Mouse (Mus musculus) kidney, embryonic 16.5 days (tissue): Measurements from ENCODE around the gene Myh7. TPM values are rescaled to one million over a fixed set of nuclear protein-coding genes. Genes with fewer than 3 reads are reported as not detected.

Experiments used
- ATAC-seq: fragments of 200-750 bp; cut with Nextera tagmentation; 2 replicates; pipeline ENCODE4 v1.8.0; 2017; ENCODE audit warnings: moderate TSS enrichment; ENCODE audit not compliant: low FRiP score, low TSS enrichment
- H3K27ac ChIP-seq: fragments of 300-500 bp; sonication (generic); 2 replicates; pipeline ENCODE4 v1.5.1; 2014; ENCODE audit warnings: low read length
- H3K27me3 ChIP-seq: fragments of 300-500 bp; sonication (generic); 2 replicates; pipeline ENCODE4 v1.6.1; 2014; ENCODE audit warnings: low read length, control low read depth, mixed read lengths; ENCODE audit not compliant: insufficient read depth
- H3K36me3 ChIP-seq: fragments of 300-500 bp; sonication (generic); 2 replicates; pipeline ENCODE4 v1.6.1; 2014; ENCODE audit warnings: low read length, control low read depth, mixed read lengths; ENCODE audit not compliant: insufficient read depth
- H3K4me1 ChIP-seq: fragments of 300-500 bp; sonication (generic); 2 replicates; pipeline ENCODE4 v1.6.1; 2014; ENCODE audit warnings: low read length, control low read depth, mixed read lengths; ENCODE audit not compliant: insufficient read depth
- H3K4me2 ChIP-seq: fragments of 300-500 bp; sonication (generic); replicated peaks from 2 replicates; pipeline ENCODE4 v1.6.1; 2014; ENCODE audit warnings: low read depth, low read length
- H3K4me3 ChIP-seq: fragments of 300-500 bp; sonication (generic); 2 replicates; pipeline ENCODE4 v1.5.1; 2014; ENCODE audit warnings: mild to moderate bottlenecking, low read length
- H3K9ac ChIP-seq: fragments of 300-500 bp; sonication (generic); replicated peaks from 2 replicates; pipeline ENCODE4 v1.6.1; 2014; ENCODE audit warnings: low read length
- H3K9me3 ChIP-seq: fragments of 300-500 bp; sonication (generic); 2 replicates; pipeline ENCODE4 v1.6.1; 2016; ENCODE audit warnings: low read length, control low read depth
- WGBS: fragments of 180-500 bp; shearing (Covaris S2); extraction: QIAGEN DNeasy Blood & Tissue Kit; methylation state at CpG from one replicate; pipeline ENCODE4 v1.1.7; 2014; 5-methylcytosine and 5-hydroxymethylcytosine counted together
- polyA plus RNA-seq: library from polyadenylated mRNA; unstranded; fragments of >200 nt; fragmentation: Nextera tagmentation; extraction: Ambion mirVana; gene quantifications from 2 replicates; pipeline ENCODE4 v1.2.1, GENCODE M21; 2015

Gene Myh7
- polyA plus RNA-seq, 1 experiment from 2014 or later, result 5.0 TPM

DNA sequence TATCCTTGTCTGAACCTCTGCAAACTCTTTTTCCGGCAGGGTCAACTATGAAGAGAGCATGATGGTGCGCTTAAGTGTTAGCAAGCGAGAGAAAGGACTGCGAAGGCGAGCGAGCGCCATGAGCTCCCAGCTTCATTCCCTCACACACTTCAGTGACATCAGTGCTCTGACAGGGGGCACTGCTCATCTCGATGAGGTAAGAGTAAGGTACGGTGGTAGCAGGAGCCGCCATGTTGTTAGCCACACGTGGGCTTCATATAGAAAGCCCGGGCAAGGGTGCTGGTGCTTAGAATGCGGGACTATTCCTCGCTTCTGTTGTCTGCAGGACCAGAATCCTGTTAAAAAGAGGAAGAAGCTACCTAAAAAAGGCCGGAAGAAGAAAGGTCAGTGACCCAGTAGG is 28.6 kb upstream of the Myh7 start:
- H3K4me1 ChIP-seq, result no peaks in the 10 kb centered on the region; the same call in 1 of the 2 replicates
- 92% methylated on average over 15 of the region's 15 CpGs for WGBS
- H3K4me3 ChIP-seq, result no peak overlapping the region
- H3K9me3 ChIP-seq, result no peaks in the 10 kb centered on the region
- H3K27ac ChIP-seq, result no peak overlapping the region
- no peaks in the 10 kb centered on the region for H3K27me3 ChIP-seq
- H3K36me3 ChIP-seq, result peaks cover 50% of the 10 kb centered on the region
- H3K9ac ChIP-seq, result no peak overlapping the region
- no peak overlapping the region for H3K4me2 ChIP-seq
- no peak for ATAC-seq

DNA sequence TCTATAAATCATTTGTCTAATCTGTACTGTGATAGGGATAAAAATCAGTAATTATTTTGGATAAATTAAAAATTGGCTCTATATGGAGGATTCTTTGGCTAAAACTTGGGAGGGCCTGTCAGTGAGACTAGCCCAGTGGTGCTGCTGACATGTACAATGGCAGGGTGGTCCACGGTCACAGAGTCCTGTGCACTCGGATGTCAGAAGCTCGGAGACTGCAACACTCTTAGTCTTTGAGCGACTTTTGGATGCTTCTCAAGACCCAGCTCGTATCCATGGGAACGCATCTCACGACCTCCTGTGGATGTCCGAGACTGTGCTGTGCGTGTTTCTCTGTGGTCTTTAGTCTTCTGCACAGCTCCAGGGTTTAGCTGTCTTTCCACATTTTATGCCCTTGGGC is 26.0 kb upstream of the Myh7 start:
- H3K4me1 ChIP-seq, result no peaks in the 10 kb centered on the region; the same call in 1 of the 2 replicates
- ATAC-seq, result no peak
- H3K4me3 ChIP-seq, result no peak overlapping the region
- H3K27ac ChIP-seq, result no peak overlapping the region
- no peak overlapping the region for H3K9ac ChIP-seq
- no peaks in the 10 kb centered on the region for H3K27me3 ChIP-seq
- no peaks in the 10 kb centered on the region for H3K9me3 ChIP-seq
- peaks cover 54% of the 10 kb centered on the region for H3K36me3 ChIP-seq
- WGBS, result 92% methylated on average over 9 of the region's 9 CpGs
- no peak overlapping the region for H3K4me2 ChIP-seq

DNA sequence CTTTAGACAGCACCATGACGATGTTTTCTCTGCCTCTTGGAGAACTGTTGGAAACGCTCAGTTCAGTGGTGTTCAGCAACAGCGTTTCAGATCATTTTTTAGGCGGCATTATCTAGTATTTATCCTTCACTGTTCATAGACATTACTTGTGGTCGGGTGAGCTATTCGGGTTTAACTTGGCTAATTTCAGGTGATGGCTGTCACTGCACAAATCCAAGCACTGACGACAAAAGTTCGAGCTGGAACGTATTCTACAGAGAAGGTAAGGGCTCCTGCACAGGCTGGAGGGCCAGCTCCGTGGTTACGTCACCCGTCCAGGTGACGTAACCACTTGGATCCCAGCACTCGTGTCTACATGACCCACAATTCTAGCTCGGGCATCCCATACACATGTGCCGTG is 22.4 kb upstream of the Myh7 start:
- no peaks in the 10 kb centered on the region; the same call in 1 of the 2 replicates for H3K4me1 ChIP-seq
- ATAC-seq, result no peak
- no peak overlapping the region for H3K27ac ChIP-seq
- no peak overlapping the region for H3K4me2 ChIP-seq
- no peaks in the 10 kb centered on the region for H3K27me3 ChIP-seq
- no peak overlapping the region for H3K4me3 ChIP-seq
- H3K9me3 ChIP-seq, result no peaks in the 10 kb centered on the region
- 95% methylated on average over 16 of the region's 16 CpGs for WGBS
- H3K9ac ChIP-seq, result no peak overlapping the region
- peaks cover 29% of the 10 kb centered on the region for H3K36me3 ChIP-seq

DNA sequence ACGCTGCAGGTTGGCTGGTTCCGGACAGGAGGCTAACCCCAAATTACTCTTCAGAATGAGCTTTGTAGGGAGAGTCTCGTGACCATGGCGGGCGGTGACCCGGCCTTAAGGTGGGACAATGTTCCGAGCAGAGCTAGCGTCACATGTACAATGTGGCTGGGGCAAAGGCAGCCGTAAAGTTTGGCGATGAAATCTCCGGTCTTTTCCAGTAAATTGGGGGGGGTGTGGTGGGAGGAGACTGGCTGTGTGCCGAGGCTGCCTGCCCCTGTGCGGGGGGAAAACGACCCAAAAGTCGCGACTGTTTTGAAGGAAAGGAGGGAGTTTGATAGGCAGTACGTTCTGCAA is 21.3 kb upstream of the Myh7 start:
- no peak for ATAC-seq
- no peaks in the 10 kb centered on the region; the same call in 1 of the 2 replicates for H3K9me3 ChIP-seq
- H3K4me1 ChIP-seq, result no peaks in the 10 kb centered on the region; the same call in 1 of the 2 replicates
- peak overlapping the region; percentile 84 for H3K4me2 ChIP-seq
- H3K9ac ChIP-seq, result peak overlapping the region; percentile 84
- no peaks in the 10 kb centered on the region for H3K27me3 ChIP-seq
- H3K27ac ChIP-seq, result peak overlapping the region; percentile 82
- peaks cover 18% of the 10 kb centered on the region; the same call in 1 of the 2 replicates for H3K36me3 ChIP-seq
- H3K4me3 ChIP-seq, result peak overlapping the region; percentile 89
- under 1% methylated on average over 17 of the region's 17 CpGs for WGBS

DNA sequence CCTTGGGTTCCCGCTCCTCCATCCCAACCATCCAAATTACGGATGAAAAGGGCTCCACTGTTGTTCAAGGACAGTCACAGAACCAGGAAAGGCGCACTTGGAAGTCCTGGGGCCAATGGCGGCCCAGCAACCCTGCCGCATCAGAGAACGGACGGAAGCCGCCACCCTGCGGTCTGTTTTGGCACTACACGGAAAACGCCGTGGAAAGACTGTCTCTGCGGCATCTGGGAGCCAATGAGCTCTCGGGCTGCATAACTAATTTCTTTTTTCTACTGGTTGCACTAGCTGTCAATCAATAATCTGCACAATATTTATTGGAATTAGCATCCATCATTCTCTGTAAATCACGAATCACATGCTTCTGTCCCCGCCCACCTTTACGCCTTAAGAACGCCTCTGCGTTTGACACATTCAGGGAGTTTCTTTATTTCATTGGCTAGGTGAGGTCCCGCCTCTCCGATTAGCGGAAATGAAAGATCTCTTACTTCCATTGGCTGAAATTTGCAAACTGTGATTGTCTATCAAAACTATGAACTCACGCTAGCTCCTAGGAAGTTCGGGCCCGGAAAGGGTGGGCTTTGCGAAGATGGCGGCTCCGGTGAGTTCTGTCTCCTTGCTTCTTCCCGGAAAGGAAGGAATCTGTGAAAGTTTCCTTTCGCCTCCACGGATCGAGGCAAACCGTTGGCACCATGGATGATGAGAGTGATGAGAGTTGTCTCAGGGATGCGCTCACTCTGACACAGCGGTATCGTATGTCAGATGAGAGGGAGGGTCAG is 20.8 kb upstream of the Myh7 start, which contains the start of gene Ngdn:
Ngdn (plus strand) TSS at position 464 of the 776 bp plus-strand sequence.
- Histone ChIP-seq H3K4me2 (peak within 1 kb of the TSS; percentile 84), H3K4me1 (no peaks in the 10 kb centered on the region; the same call in 1 of the 2 replicates), H3K27me3 (no peaks in the 10 kb centered on the region), H3K9ac (peak within 1 kb of the TSS; percentile 85), H3K36me3 (peaks cover 13% of the 10 kb centered on the region; the same call in 1 of the 2 replicates), H3K27ac (peak within 1 kb of the TSS; percentile 97), H3K9me3 (no peaks in the 10 kb centered on the region; the same call in 1 of the 2 replicates), H3K4me3 (peak within 1 kb of the TSS; percentile 89)
- under 1% methylated on average over 36 of the region's 36 CpGs for WGBS
- ATAC-seq, result peak; percentile 96

DNA sequence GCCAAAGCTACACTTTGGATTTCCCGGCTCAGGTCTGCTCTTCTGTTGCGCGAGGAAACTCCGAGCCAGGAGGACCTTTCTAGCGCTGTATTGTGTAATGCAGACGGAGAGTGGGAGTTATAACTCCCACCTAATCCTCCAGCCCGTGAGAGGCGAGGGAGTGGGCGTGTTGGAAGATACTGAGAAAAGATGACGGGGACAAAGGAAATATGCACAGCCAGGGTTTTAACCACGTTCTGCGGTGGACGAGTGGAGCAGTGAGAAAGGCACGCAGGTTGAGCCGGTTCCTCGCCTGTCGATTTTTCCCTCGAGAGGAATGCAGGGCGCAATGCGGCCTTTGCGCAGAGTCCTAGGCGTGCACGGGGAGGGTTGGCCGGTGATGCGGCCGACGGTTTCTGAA is 20.2 kb upstream of the Myh7 start:
- ATAC-seq, result peak; percentile 71

DNA sequence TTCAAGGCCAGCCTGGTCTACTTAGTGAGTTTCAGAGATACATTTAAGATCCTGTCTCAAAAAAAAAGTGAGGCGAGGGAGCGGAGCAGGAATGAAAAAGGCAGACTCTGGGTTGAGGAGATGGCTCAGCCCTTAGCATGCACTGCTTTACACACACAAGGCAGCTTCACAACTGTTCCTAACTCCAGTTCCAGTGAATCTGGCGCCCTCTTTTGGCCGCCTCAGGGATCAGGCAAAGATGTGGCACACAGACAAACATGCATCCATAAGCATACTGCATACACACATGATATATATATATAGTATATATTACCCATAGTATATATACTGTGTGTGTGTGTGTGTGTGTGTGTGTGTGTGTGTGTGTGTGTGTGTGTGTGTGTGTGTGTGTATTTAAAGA is 16.7 kb upstream of the Myh7 start:
- Histone ChIP-seq H3K27ac (no peak overlapping the region), H3K4me1 (no peaks in the 10 kb centered on the region), H3K9me3 (no peaks in the 10 kb centered on the region; the same call in 1 of the 2 replicates), H3K9ac (no peak overlapping the region), H3K4me3 (no peak overlapping the region), H3K27me3 (no peaks in the 10 kb centered on the region), H3K36me3 (no peaks in the 10 kb centered on the region), H3K4me2 (no peak overlapping the region)
- WGBS, result 68% methylated on average over 4 of the region's 4 CpGs
- no peak for ATAC-seq

More for the DNA sequence above, 20.2 kb upstream of the Myh7 start:
- Histone ChIP-seq H3K27me3 (no peaks in the 10 kb centered on the region), H3K4me2 (peak overlapping the region; percentile 82), H3K9me3 (no peaks in the 10 kb centered on the region; the same call in 1 of the 2 replicates), H3K4me3 (peak overlapping the region; percentile 89), H3K4me1 (no peaks in the 10 kb centered on the region; the same call in 1 of the 2 replicates), H3K27ac (peak overlapping the region; percentile 97), H3K9ac (peak overlapping the region; percentile 85), H3K36me3 (peaks cover 11% of the 10 kb centered on the region; the same call in 1 of the 2 replicates)
- WGBS, result under 1% methylated on average over 27 of the region's 27 CpGs

DNA sequence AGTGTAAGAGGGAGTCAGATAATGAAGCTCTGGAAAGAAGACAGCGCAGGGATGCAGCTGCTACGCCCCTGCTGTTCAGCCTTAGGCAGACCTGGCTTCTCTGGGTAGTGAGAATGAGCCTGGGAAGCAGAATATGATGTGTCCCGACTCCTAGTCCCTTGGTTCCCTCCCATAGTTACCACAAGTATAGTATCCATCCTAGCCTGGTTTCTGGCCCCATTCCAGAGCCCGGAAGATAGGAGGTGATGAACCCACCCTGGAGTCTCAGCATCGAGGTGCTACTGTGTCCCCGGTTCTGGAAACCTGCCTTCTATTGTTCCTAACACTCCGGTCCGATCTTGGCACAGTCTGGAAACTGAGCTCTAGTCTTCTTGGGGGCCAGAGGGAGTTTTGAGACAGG is 14.0 kb upstream of the Myh7 start:
- no peaks in the 10 kb centered on the region for H3K36me3 ChIP-seq
- WGBS, result 75% methylated on average over 8 of the region's 8 CpGs
- no peak overlapping the region for H3K4me2 ChIP-seq
- H3K4me1 ChIP-seq, result peaks cover 6% of the 10 kb centered on the region; the same call in 1 of the 2 replicates
- H3K9ac ChIP-seq, result no peak overlapping the region
- H3K27me3 ChIP-seq, result no peaks in the 10 kb centered on the region
- H3K4me3 ChIP-seq, result no peak overlapping the region
- no peak for ATAC-seq
- H3K27ac ChIP-seq, result no peak overlapping the region
- no peaks in the 10 kb centered on the region; the same call in 1 of the 2 replicates for H3K9me3 ChIP-seq

DNA sequence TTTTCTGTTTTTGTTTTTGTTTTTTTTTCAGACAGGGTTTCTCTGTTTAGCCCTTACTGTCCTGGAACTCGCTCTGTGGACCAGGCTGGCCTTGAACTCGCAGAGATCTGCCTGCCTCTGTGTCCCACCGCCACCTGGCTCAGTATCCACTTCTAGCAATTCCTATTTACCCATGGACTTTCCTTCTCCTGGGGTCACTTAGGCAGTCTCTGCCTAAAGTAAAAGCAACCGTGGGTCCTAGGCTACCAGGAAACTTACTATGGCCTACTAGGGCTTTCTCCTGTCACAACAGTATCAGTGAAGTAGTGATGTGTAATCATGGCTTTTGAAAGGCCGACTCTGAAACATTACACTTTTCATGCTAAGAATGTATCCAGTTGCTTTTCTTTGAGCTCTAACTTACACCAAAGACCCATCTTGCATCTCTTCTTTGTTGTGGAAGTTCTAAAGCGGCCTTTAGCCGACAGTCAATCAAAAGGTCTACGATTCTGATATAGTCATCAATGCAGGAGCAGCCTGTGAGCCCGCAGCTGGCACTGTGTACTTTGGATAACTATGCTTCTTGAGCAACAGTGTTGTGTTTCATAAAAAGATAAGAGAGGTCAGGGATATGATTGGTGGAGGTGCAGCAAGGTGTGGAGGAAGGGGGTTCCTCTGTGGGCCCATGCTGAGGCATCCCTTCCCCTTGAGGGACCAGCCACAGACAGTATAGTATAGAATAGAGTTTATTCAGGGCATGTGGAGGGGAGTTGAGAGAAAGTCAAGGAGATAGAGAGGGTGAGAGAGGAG is 12.9 kb upstream of the Myh7 start:
- no peaks in the 10 kb centered on the region for H3K27me3 ChIP-seq
- H3K36me3 ChIP-seq, result no peaks in the 10 kb centered on the region
- H3K27ac ChIP-seq, result no peak overlapping the region
- no peak for ATAC-seq
- peaks cover 15% of the 10 kb centered on the region for H3K4me1 ChIP-seq
- H3K9ac ChIP-seq, result no peak overlapping the region
- no peaks in the 10 kb centered on the region; the same call in 1 of the 2 replicates for H3K9me3 ChIP-seq
- no peak overlapping the region for H3K4me2 ChIP-seq
- WGBS, result 86% methylated on average over 9 of the region's 9 CpGs
- H3K4me3 ChIP-seq, result no peak overlapping the region
